Mouse (Mus musculus) heart, postnatal 0 days (tissue): ENCODE results near the gene Cdrt4. TPM values are rescaled to one million over a fixed set of nuclear protein-coding genes. Genes with fewer than 3 reads are reported as not detected.

Experiments
- ATAC-seq: fragments of 200-750 bp; cut with Nextera tagmentation; 2 replicates; pipeline ENCODE4 v1.8.0; 2017; ENCODE audit warnings: low read depth, moderate number of reproducible peaks, moderate library complexity; ENCODE audit not compliant: insufficient read depth
- DNase-seq: peaks from one replicate; pipeline ENCODE4 v3.0.0-alpha.2; 2016; ENCODE audit warnings: low spot score
- H3K27ac ChIP-seq: fragments of 300-500 bp; sonication (generic); 2 replicates; pipeline ENCODE4 v1.5.1; 2014; ENCODE audit warnings: low read depth, mild to moderate bottlenecking
- H3K27me3 ChIP-seq: fragments of 300-500 bp; sonication (generic); 2 replicates; pipeline ENCODE4 v1.6.1; 2014; ENCODE audit warnings: low read length, mixed read lengths; ENCODE audit not compliant: control insufficient read depth, insufficient read depth
- H3K36me3 ChIP-seq: fragments of 300-500 bp; sonication (generic); replicated peaks from 2 replicates; pipeline ENCODE4 v1.6.1; 2014; ENCODE audit warnings: low read length, mixed read lengths; ENCODE audit not compliant: control insufficient read depth, insufficient read depth
- H3K4me1 ChIP-seq: fragments of 300-500 bp; sonication (generic); 2 replicates; pipeline ENCODE4 v1.6.1; 2014; ENCODE audit warnings: antibody characterized with exemption; ENCODE audit not compliant: control insufficient read depth, insufficient read depth
- H3K4me2 ChIP-seq: fragments of 300-500 bp; sonication (generic); 2 replicates; pipeline ENCODE4 v1.6.1; 2014; ENCODE audit warnings: low read depth, mild to moderate bottlenecking, low read length, moderate library complexity
- H3K4me3 ChIP-seq: fragments of 300-500 bp; sonication (generic); 2 replicates; pipeline ENCODE4 v1.5.1; 2014; ENCODE audit warnings: low read depth, low read length
- H3K9ac ChIP-seq: fragments of 300-500 bp; sonication (generic); replicated peaks from 2 replicates; pipeline ENCODE4 v1.6.1; 2014; ENCODE audit warnings: low read depth, low read length, mixed read lengths
- H3K9me3 ChIP-seq: fragments of 300-500 bp; sonication (generic); replicated peaks from 2 replicates; pipeline ENCODE4 v1.6.1; 2016; ENCODE audit warnings: low read length; ENCODE audit not compliant: control insufficient read depth
- CTCF ChIP-seq: IDR thresholded peaks from 2 replicates; pipeline ENCODE4 v1.5.1; 2016; ENCODE audit warnings: antibody characterized with exemption, control low read depth, low read depth
- EP300 ChIP-seq: IDR thresholded peaks from 2 replicates; pipeline ENCODE4 v1.6.1; 2016; ENCODE audit warnings: antibody characterized with exemption, low read depth
- WGBS: fragments of 180-500 bp; shearing (Covaris S2); extraction: QIAGEN DNeasy Blood & Tissue Kit; methylation state at CpG from one replicate; pipeline ENCODE4 v1.1.7; 2014; 5-methylcytosine and 5-hydroxymethylcytosine counted together
- polyA plus RNA-seq: library from polyadenylated mRNA; unstranded; fragments of >200 nt; fragmentation: Nextera tagmentation; extraction: Ambion mirVana; gene quantifications from 2 replicates; pipeline ENCODE4 v1.2.1, GENCODE M21; 2015
- total RNA-seq: library from RNA; depleted of rRNA; stranded (reverse); fragments of >200 nt; gene quantifications from 2 replicates; pipeline ENCODE4 v1.2.3, GENCODE M21; 2014; ENCODE audit warnings: low replicate concordance

Cdrt4 gene
- total and polyA plus RNA-seq, 2 experiments from 2014 or later: 0.16 TPM; not detected in 1

DNA sequence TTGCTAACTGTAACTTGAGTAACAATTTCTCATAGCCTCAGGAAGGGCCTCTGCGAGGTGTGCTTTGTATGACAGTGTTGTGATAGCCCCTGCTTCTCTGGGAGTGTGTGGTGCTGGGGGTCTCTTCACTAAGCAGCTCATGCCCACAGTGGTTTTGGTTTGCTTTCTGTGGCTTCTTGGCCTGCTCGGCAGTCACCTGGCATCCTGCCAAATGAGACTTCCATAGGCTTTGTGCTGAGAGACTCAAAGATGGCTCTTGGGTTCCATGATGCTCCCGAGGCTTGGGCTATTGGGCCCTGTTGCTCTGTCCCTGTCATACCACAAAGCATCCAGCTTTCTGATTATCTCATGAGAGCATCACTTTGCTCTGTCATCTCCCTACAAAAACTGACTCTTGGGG, 30.7 kb downstream of the Cdrt4 start:
- DNase-seq: no peak
- ATAC-seq: no peak

DNA sequence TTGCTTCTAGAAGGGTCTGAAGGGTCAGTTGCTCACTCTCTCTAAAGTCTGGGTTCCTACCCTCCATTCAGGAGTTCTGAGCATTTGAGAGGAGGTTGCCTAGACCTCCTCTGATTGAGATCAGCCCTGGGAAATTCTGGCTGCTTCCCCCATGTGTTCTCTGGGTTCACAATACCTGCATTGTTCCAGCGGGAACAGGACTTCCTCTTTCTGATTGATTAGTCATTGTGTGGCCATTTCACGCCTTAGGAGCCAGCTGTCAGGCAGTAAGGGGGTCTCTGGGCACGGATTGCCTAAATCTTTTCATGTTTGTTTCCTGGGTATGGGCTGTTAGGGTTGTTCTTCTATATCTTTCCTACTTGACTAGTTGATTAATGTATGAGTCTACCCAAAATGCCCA, 32.8 kb downstream of the Cdrt4 start:
- DNase-seq (no peak), ATAC-seq (no peak)
- WGBS: 44% methylated on average over 3 of the region's 3 CpGs
- H3K27me3 ChIP-seq: no peaks in the 10 kb centered on the region
- no peaks in the 10 kb centered on the region for H3K9me3 ChIP-seq
- H3K4me1 ChIP-seq: no peaks in the 10 kb centered on the region; the same call in 1 of the 2 replicates
- H3K4me2 ChIP-seq: no peak overlapping the region
- TF ChIP-seq CTCF (no peak), EP300 (no peak)
- H3K9ac ChIP-seq: no peak overlapping the region
- H3K27ac ChIP-seq: no peak overlapping the region
- H3K36me3 ChIP-seq: no peaks in the 10 kb centered on the region
- H3K4me3 ChIP-seq: no peak overlapping the region

More for the DNA sequence above, 30.7 kb downstream of the Cdrt4 start:
- WGBS: 63% methylated on average over 3 of the region's 3 CpGs
- no peaks in the 10 kb centered on the region for H3K27me3 ChIP-seq
- TF ChIP-seq CTCF (no peak), EP300 (no peak)
- no peak overlapping the region for H3K4me3 ChIP-seq
- H3K4me1 ChIP-seq: no peaks in the 10 kb centered on the region; the same call in 1 of the 2 replicates
- H3K9ac ChIP-seq: no peak overlapping the region
- no peaks in the 10 kb centered on the region for H3K36me3 ChIP-seq
- no peak overlapping the region for H3K27ac ChIP-seq
- no peaks in the 10 kb centered on the region for H3K9me3 ChIP-seq
- no peak overlapping the region for H3K4me2 ChIP-seq

DNA sequence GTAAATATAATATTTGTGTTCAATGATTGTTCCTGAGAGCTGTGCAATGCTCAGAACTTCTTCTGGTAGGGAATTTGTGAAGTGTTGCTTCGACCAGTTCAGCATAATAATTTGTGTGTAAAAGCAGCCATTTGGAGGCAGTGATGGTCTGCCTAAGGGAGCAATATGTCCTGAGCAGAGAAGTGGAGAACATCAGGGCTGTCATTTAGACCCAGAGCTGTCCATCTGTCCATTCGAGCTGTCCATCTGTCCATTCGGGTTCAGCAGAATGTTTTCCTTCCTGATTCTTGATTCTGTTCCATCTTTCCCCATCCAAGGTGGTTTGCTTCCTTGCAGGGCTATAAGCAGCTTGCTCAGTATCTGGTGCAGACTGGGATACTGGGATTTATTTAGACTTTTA, 33.4 kb downstream of the Cdrt4 start:
- 63% methylated on average over 3 of the region's 3 CpGs for WGBS
- no peak overlapping the region for H3K4me2 ChIP-seq
- H3K27ac ChIP-seq: no peak overlapping the region
- no peaks in the 10 kb centered on the region for H3K36me3 ChIP-seq
- DNase-seq: no peak
- no peaks in the 10 kb centered on the region for H3K9me3 ChIP-seq
- TF ChIP-seq CTCF: no peak
- no peak for TF ChIP-seq EP300
- ATAC-seq: no peak
- H3K4me3 ChIP-seq: no peak overlapping the region
- H3K27me3 ChIP-seq: no peaks in the 10 kb centered on the region
- no peaks in the 10 kb centered on the region for H3K4me1 ChIP-seq
- no peak overlapping the region for H3K9ac ChIP-seq

DNA sequence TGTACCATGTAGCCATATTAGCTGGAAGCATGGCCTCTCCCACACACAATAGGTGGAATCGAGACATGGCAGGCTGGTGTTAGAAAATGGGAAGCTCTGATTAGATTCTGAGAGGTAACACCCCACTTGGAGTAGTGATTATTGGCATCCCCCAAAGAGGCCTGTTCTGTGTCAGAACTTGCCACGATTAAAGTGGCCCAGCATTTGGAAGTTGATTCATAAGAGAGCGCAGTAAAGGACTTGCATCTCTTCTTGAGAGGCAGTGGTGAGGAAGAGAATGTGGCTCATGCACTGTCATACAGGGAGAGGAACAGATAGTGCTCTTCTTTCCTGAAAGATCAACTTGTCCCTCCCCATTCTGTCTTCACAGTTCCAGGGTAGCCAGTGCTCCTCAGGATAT, 34.1 kb downstream of the Cdrt4 start:
- no peaks in the 10 kb centered on the region for H3K9me3 ChIP-seq
- TF ChIP-seq EP300: no peak
- no peak for TF ChIP-seq CTCF
- no peaks in the 10 kb centered on the region for H3K27me3 ChIP-seq
- no peaks in the 10 kb centered on the region for H3K36me3 ChIP-seq
- no peak overlapping the region for H3K4me2 ChIP-seq
- H3K4me3 ChIP-seq: no peak overlapping the region
- H3K4me1 ChIP-seq: no peaks in the 10 kb centered on the region
- ATAC-seq: no peak
- no peak overlapping the region for H3K27ac ChIP-seq
- WGBS: 61% methylated on average over 3 of the region's 3 CpGs
- no peak overlapping the region for H3K9ac ChIP-seq
- no peak for DNase-seq

DNA sequence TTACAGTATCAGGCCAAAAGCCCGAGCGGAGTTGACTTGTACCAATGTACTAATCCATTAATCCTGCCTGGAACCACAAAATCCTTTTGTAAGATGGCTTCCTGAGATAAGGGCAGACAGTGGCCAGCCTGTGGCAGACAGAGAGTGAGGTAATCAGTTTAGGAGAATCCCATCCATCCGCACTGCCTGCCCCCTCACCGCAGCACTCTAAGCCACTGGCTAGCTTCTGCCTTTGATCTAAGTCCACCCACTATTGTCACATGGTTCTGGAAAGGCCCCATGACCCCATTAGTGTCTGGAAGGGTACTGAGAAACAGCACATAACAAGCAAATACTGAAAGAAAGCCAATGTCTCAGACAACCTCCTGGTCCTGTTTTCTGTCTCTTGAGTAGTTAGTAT, 35.6 kb downstream of the Cdrt4 start:
- Histone ChIP-seq H3K4me1 (no peaks in the 10 kb centered on the region), H3K27ac (no peak overlapping the region), H3K4me3 (no peak overlapping the region), H3K9me3 (no peaks in the 10 kb centered on the region), H3K9ac (no peak overlapping the region), H3K4me2 (no peak overlapping the region), H3K27me3 (no peaks in the 10 kb centered on the region), H3K36me3 (no peaks in the 10 kb centered on the region)
- WGBS: 71% methylated on average over 4 of the region's 4 CpGs
- DNase-seq (no peak), ATAC-seq (no peak)
- TF ChIP-seq EP300: no peak
- no peak for TF ChIP-seq CTCF

DNA sequence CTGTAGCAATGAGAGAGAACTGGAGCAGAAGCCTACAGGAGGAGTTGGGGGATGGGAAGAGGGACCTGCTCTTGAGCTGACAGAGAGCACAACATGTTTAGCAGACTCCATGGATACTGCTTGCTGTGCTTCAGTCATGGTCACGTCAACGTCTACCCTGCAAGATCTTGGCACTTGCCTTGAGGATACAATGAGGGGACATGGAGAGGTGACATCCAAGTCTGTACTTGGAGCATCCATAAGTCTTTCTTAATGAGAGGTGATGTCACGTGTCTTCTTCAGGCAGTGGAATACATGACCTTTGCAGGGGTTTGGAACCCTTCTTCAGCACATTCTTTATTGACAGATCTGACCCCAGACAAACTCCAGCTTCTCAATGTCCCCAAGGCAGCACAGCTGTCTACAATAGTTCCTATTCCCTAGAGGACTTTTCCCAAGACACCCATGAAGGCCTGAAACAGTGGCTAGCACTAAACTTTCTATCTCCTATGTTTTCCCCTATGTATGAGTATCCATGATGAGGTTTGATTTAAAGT, 39.2 kb downstream of the Cdrt4 start:
- WGBS: 86% methylated on average over 3 of the region's 3 CpGs
- no peak for DNase-seq
- no peaks in the 10 kb centered on the region for H3K36me3 ChIP-seq
- no peak overlapping the region for H3K4me3 ChIP-seq
- H3K27ac ChIP-seq: no peak overlapping the region
- no peak for TF ChIP-seq CTCF
- no peak for TF ChIP-seq EP300
- no peak for ATAC-seq
- H3K4me1 ChIP-seq: no peaks in the 10 kb centered on the region
- no peak overlapping the region for H3K9ac ChIP-seq
- H3K9me3 ChIP-seq: no peaks in the 10 kb centered on the region
- H3K4me2 ChIP-seq: no peak overlapping the region
- no peaks in the 10 kb centered on the region for H3K27me3 ChIP-seq
